Mouse (Mus musculus) liver, embryonic 11.5 days (tissue): ENCODE results near the gene Pradc1. TPM values are rescaled to one million over a fixed set of nuclear protein-coding genes. Genes with fewer than 3 reads are reported as not detected.

Experiments used
- ATAC-seq: fragments of 200-750 bp; cut with Nextera tagmentation; replicated peaks from 2 replicates; pipeline ENCODE4 v1.8.0; 2017; ENCODE audit warnings: moderate number of reproducible peaks, mild to moderate bottlenecking, moderate TSS enrichment, moderate library complexity; ENCODE audit not compliant: low FRiP score
- DNase-seq: peaks from one replicate; pipeline ENCODE4 v3.0.0-alpha.2; 2017; ENCODE audit warnings: low spot score
- H3K27ac ChIP-seq: fragments of 300-500 bp; sonication (generic); 2 replicates; pipeline ENCODE4 v1.5.1; 2014; ENCODE audit warnings: mild to moderate bottlenecking, low read depth, low read length, control low read depth
- H3K27me3 ChIP-seq: fragments of 300-500 bp; sonication (generic); replicated peaks from 2 replicates; pipeline ENCODE4 v1.6.1; 2014; ENCODE audit warnings: low read length, mixed read lengths; ENCODE audit not compliant: control insufficient read depth, insufficient read depth
- H3K36me3 ChIP-seq: fragments of 300-500 bp; sonication (generic); 2 replicates; pipeline ENCODE4 v1.6.1; 2014; ENCODE audit warnings: mild to moderate bottlenecking, low read length, moderate library complexity, mixed read lengths; ENCODE audit not compliant: control insufficient read depth, insufficient read depth
- H3K4me1 ChIP-seq: fragments of 300-500 bp; sonication (generic); replicated peaks from 2 replicates; pipeline ENCODE4 v1.6.1; 2014; ENCODE audit warnings: low read length, mixed read lengths; ENCODE audit not compliant: control insufficient read depth, insufficient read depth
- H3K4me2 ChIP-seq: fragments of 300-500 bp; sonication (generic); 2 replicates; pipeline ENCODE4 v1.6.1; 2014; ENCODE audit warnings: mild to moderate bottlenecking, control low read depth, moderate library complexity
- H3K4me3 ChIP-seq: fragments of 300-500 bp; sonication (generic); 2 replicates; pipeline ENCODE4 v1.5.1; 2014; ENCODE audit warnings: low read depth, low read length, control low read depth
- H3K9ac ChIP-seq: fragments of 300-500 bp; sonication (generic); 2 replicates; pipeline ENCODE4 v1.6.1; 2014; ENCODE audit warnings: low read depth, low read length, control low read depth
- H3K9me3 ChIP-seq: fragments of 300-500 bp; sonication (generic); 2 replicates; pipeline ENCODE4 v1.6.1; 2016; ENCODE audit warnings: low read length, inconsistent platforms, mixed read lengths; ENCODE audit not compliant: control insufficient read depth
- WGBS: fragments of 180-500 bp; shearing (Covaris S2); extraction: QIAGEN DNeasy Blood & Tissue Kit; methylation state at CpG from one replicate; pipeline ENCODE4 v1.1.7; 2014; 5-methylcytosine and 5-hydroxymethylcytosine counted together
- polyA plus RNA-seq: library from polyadenylated mRNA; unstranded; fragments of >200 nt; fragmentation: Nextera tagmentation; extraction: Ambion mirVana; gene quantifications from 2 replicates; pipeline ENCODE4 v1.2.1, GENCODE M21; 2014

The Pradc1 gene
- 35.7 and 37.7 TPM in 2 replicates for polyA plus RNA-seq

- Histone ChIP-seq H3K9ac (peak within 1 kb of the TSS; percentile 87), H3K4me2 (peak within 1 kb of the TSS; percentile 80), H3K4me1 (peaks cover 34% of the 10 kb centered on the region), H3K27ac (peak within 1 kb of the TSS; percentile 85), H3K27me3 (no peaks in the 10 kb centered on the region), H3K4me3 (peak within 1 kb of the TSS; percentile 79), H3K9me3 (no peaks in the 10 kb centered on the region), H3K36me3 (peaks cover under 1% of the 10 kb centered on the region; the same call in 1 of the 2 replicates)
- peak; percentile 97 for DNase-seq
- ATAC-seq, result peak; percentile 88
- under 1% methylated on average over 54 of the region's 54 CpGs for WGBS
Observed at GRCm38 (mm10) chr6:85451664-85452410, at the start of gene Pradc1. Pradc1 (minus strand) TSS chr6:85451970.

DNA sequence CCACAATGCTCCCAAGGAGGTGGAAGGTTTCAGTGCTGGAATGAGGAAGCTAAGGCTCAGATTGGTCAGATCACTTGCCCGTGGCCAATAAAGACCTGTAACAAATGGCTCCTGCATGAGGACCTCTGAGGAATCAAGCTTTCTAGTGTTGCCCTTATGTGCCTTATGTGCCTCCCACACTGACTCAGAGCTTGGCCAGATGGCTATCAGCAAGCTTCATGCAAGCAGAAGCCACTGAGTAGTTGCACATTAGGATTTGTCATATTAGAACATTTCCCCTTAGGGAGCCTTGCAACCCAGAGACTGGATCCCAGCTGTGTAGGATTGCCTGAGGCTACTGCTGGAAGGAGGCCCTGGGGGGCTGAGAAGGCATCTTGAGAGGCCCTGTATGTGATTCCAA is 48.6 kb upstream of the Pradc1 start:
- no peak for DNase-seq

DNA sequence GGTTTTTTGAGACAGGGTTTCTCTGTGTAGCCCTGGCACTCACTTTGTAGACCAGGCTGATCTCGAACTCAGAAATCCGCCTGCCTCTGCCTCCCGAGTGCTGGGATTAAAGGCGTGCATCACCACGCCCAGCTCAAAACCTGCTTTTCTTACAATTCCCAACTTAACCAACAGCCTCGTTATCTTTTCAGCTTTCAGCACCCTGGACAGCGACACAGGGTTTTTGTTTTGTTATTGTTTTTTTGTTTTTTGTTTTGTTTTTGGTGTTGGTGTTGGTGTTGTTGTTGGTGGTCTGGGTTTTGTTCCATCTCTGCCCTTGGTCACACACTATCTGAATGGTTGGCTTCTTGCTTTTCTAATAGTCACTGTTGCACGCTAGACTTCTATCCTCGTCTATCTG is 46.4 kb upstream of the Pradc1 start:
- 55% methylated on average over 9 of the region's 9 CpGs for WGBS
- no peak for ATAC-seq
- no peak for DNase-seq

More for the DNA sequence above, 48.6 kb upstream of the Pradc1 start:
- Histone ChIP-seq H3K9ac (no peak overlapping the region), H3K9me3 (no peaks in the 10 kb centered on the region), H3K27ac (no peak overlapping the region), H3K36me3 (no peaks in the 10 kb centered on the region), H3K4me2 (no peak overlapping the region), H3K4me1 (no peaks in the 10 kb centered on the region), H3K4me3 (no peak overlapping the region), H3K27me3 (peaks cover 35% of the 10 kb centered on the region)
- ATAC-seq, result no peak
- WGBS, result 43% methylated on average over 1 of the region's 1 CpGs

GRCm38 (mm10) chr6:85496976-85497375 is 45.2 kb upstream of the Pradc1 start:
- ATAC-seq (no peak), DNase-seq (no peak)
- no peaks in the 10 kb centered on the region for H3K4me1 ChIP-seq
- no peak overlapping the region for H3K27ac ChIP-seq
- peaks cover 9% of the 10 kb centered on the region for H3K27me3 ChIP-seq
- no peak overlapping the region for H3K9ac ChIP-seq
- H3K9me3 ChIP-seq, result no peaks in the 10 kb centered on the region
- H3K36me3 ChIP-seq, result no peaks in the 10 kb centered on the region
- no peak overlapping the region for H3K4me3 ChIP-seq
- H3K4me2 ChIP-seq, result no peak overlapping the region

More for the DNA sequence above, 46.4 kb upstream of the Pradc1 start:
- H3K9ac ChIP-seq, result no peak overlapping the region
- no peak overlapping the region for H3K4me3 ChIP-seq
- no peak overlapping the region for H3K27ac ChIP-seq
- H3K36me3 ChIP-seq, result no peaks in the 10 kb centered on the region
- no peaks in the 10 kb centered on the region for H3K4me1 ChIP-seq
- H3K27me3 ChIP-seq, result peaks cover 21% of the 10 kb centered on the region
- H3K4me2 ChIP-seq, result no peak overlapping the region
- H3K9me3 ChIP-seq, result no peaks in the 10 kb centered on the region

DNA sequence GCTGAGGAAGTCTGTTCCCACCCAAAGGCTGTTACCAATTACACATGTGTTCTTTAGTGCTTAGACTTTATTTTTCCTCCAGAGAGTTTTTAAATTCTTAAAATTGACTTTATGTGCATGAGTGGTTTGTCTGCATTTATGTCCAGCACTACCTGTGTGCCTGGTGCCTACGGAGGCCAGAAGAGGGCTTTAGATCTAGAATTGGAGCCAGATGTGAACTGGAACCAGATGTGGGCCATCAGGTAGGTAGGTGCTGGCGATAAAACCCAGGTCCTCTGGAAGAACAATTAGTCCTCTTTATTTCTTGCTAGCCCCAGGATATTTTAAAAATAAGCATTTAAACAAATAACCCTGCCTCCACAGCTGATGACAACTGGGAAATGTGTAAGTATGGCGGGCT is 39.8 kb upstream of the Pradc1 start:
- DNase-seq (no peak), ATAC-seq (no peak)
- Histone ChIP-seq H3K4me3 (no peak overlapping the region), H3K27ac (no peak overlapping the region), H3K9ac (no peak overlapping the region), H3K4me2 (no peak overlapping the region), H3K36me3 (no peaks in the 10 kb centered on the region), H3K4me1 (0 out of 2 replicates have a peak, but pooled peaks cover 3% of the 10 kb centered on the region), H3K27me3 (peaks cover 3% of the 10 kb centered on the region; the same call in 1 of the 2 replicates), H3K9me3 (no peaks in the 10 kb centered on the region)
- WGBS, result 72% methylated on average over 3 of the region's 3 CpGs

GRCm38 (mm10) chr6:85490252-85490651 is 38.5 kb upstream of the Pradc1 start:
- DNase-seq, result no peak
- Histone ChIP-seq H3K4me3 (no peak overlapping the region), H3K27me3 (peaks cover 15% of the 10 kb centered on the region), H3K36me3 (no peaks in the 10 kb centered on the region), H3K4me2 (no peak overlapping the region), H3K9me3 (no peaks in the 10 kb centered on the region), H3K4me1 (0 out of 2 replicates have a peak, but pooled peaks cover 3% of the 10 kb centered on the region), H3K27ac (no peak overlapping the region; the same call in 1 of the 2 replicates), H3K9ac (no peak overlapping the region)
- WGBS, result 86% methylated on average over 4 of the region's 4 CpGs
- no peak for ATAC-seq

DNA sequence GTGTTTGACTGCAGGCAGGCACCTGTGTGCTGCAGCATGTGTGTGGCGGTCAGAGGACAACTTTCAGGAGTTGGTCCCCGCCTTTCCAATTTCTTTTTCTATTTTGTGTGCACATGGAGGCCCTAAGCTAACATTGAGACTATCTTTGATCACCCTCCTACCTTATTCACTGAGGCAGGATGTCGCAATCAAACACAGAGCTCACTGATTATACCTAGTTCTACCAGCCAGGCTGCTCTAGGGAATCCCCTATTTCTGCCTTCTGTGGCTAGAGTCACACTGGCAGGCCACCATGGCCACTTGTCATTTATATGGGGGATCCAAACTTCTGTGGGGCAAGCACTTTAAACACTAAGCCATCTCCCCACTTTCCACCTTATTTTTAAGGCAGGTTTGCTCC is 37.9 kb upstream of the Pradc1 start:
- no peak overlapping the region for H3K4me2 ChIP-seq
- no peaks in the 10 kb centered on the region for H3K9me3 ChIP-seq
- no peak for DNase-seq
- H3K4me3 ChIP-seq, result no peak overlapping the region
- no peak for ATAC-seq
- no peak overlapping the region for H3K9ac ChIP-seq
- no peak overlapping the region for H3K27ac ChIP-seq
- peaks cover 20% of the 10 kb centered on the region for H3K27me3 ChIP-seq
- H3K4me1 ChIP-seq, result 0 out of 2 replicates have a peak, but pooled peaks cover 3% of the 10 kb centered on the region
- 58% methylated on average over 3 of the region's 3 CpGs for WGBS
- no peaks in the 10 kb centered on the region for H3K36me3 ChIP-seq

DNA sequence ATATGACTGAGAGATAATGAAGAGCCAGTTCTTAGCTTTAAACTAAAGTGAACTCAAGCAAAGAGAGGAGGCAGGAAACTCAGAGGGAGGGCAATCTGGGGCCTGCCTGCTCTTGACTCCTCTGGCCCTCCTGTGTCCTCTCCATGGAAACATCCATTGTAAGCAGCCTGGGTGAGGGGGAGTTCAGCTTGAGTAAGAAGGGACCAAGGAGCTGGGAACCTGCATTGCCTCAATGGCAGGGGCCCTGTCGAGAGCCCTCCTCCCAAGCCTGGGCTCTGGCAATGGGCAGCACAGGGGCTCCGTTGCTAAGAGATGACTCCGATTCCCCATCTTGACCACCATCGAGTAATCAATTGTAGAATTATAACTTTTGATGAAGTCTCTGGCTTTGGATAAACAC is 36.7 kb upstream of the Pradc1 start:
- H3K4me2 ChIP-seq, result no peak overlapping the region
- no peak for ATAC-seq
- DNase-seq, result no peak
- no peaks in the 10 kb centered on the region for H3K9me3 ChIP-seq
- H3K9ac ChIP-seq, result no peak overlapping the region
- peaks cover 32% of the 10 kb centered on the region for H3K27me3 ChIP-seq
- no peak overlapping the region for H3K27ac ChIP-seq
- H3K4me3 ChIP-seq, result no peak overlapping the region
- H3K4me1 ChIP-seq, result 0 out of 2 replicates have a peak, but pooled peaks cover 3% of the 10 kb centered on the region
- 69% methylated on average over 4 of the region's 4 CpGs for WGBS
- no peaks in the 10 kb centered on the region for H3K36me3 ChIP-seq

DNA sequence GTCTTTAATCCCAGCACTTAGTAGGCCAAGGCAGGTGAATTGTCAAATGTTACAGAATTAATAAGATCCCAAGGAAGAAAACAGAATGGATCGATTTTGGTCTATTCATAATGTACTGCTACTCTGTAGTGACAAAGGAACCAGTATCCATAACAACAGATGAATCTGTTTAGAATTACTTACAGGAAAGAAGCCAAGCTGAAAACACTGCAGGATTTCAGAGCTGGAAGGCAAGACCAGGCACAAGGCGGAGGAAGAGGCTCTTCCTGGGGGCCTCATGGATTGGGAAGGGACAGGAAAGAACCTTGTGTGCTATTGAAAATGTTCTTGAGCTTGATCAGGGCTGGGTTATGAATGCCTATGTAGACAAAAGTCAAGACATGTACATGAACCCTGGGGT is 34.0 kb upstream of the Pradc1 start:
- WGBS, result 82% methylated on average over 2 of the region's 2 CpGs
- H3K4me1 ChIP-seq, result 0 out of 2 replicates have a peak, but pooled peaks cover 3% of the 10 kb centered on the region
- no peak for ATAC-seq
- H3K36me3 ChIP-seq, result no peaks in the 10 kb centered on the region
- no peak overlapping the region for H3K9ac ChIP-seq
- H3K4me3 ChIP-seq, result no peak overlapping the region
- H3K4me2 ChIP-seq, result no peak overlapping the region
- H3K27ac ChIP-seq, result no peak overlapping the region
- DNase-seq, result no peak
- H3K27me3 ChIP-seq, result peaks cover 54% of the 10 kb centered on the region
- no peaks in the 10 kb centered on the region for H3K9me3 ChIP-seq
